Mouse (Mus musculus) CD4-positive helper T cell, adult 2 months (primary cell): ENCODE results near the gene Clock.

ENCODE experiments used
- DNase-seq: peaks from one replicate; pipeline ENCODE4 v3.0.0-alpha.2; 2012; ENCODE audit warnings: low read depth, missing footprints, low spot score

Gene Clock

GRCm38 (mm10) chr5:76283890-76284289 is 20.7 kb downstream of the Clock start:
- DNase-seq, result no peak

GRCm38 (mm10) chr5:76274977-76275376 is 29.6 kb downstream of the Clock start:
- DNase-seq, result no peak

- DNase-seq, result peak; percentile 25
Measured at GRCm38 (mm10) chr5:76250948-76251347, 53.6 kb downstream of the Clock start.

- no peak for DNase-seq
Measured at GRCm38 (mm10) chr5:76246539-76246938, 58.1 kb downstream of the Clock start.

- no peak for DNase-seq
Measured at GRCm38 (mm10) chr5:76245419-76245818, 59.2 kb downstream of the Clock start.

GRCm38 (mm10) chr5:76244430-76244829 is 60.2 kb downstream of the Clock start:
- no peak for DNase-seq

GRCm38 (mm10) chr5:76243929-76244328 is 60.7 kb downstream of the Clock start:
- no peak for DNase-seq

- no peak for DNase-seq
Measured at GRCm38 (mm10) chr5:76243274-76243673, 61.3 kb downstream of the Clock start.

GRCm38 (mm10) chr5:76231171-76231855 is 73.3 kb downstream of the Clock start:
- no peak for DNase-seq

GRCm38 (mm10) chr5:76216691-76217090 is 87.9 kb downstream of the Clock start:
- no peak for DNase-seq

GRCm38 (mm10) chr5:76208066-76208465 is 96.5 kb downstream of the Clock start:
- DNase-seq, result no peak

GRCm38 (mm10) chr5:76205886-76206285 is 98.7 kb downstream of the Clock start:
- DNase-seq, result no peak

- DNase-seq, result no peak
Measured at GRCm38 (mm10) chr5:76203171-76203570, 101.4 kb downstream of the Clock start.

- no peak for DNase-seq
Measured at GRCm38 (mm10) chr5:76199346-76199745, 105.2 kb downstream of the Clock start.

GRCm38 (mm10) chr5:76194377-76194945 is 110.1 kb downstream of the Clock start:
- DNase-seq, result no peak

- DNase-seq, result no peak
Measured at GRCm38 (mm10) chr5:76193075-76193474, 111.5 kb downstream of the Clock start.

GRCm38 (mm10) chr5:76190609-76191008 is 114.0 kb downstream of the Clock start:
- no peak for DNase-seq

- DNase-seq, result no peak
Measured at GRCm38 (mm10) chr5:76187885-76188284, 116.7 kb downstream of the Clock start.

GRCm38 (mm10) chr5:76184286-76185080 is 120.1 kb downstream of the Clock start:
- peak; percentile 78 for DNase-seq

- DNase-seq, result peak; percentile 93
Measured at GRCm38 (mm10) chr5:76183750-76184261, 120.8 kb downstream of the Clock start, which contains the start of gene Tmem165. TSS of gene Tmem165 (plus strand) at chr5:76183880.

- no peak for DNase-seq
Measured at GRCm38 (mm10) chr5:76183043-76183749, 121.4 kb downstream of the Clock start.

GRCm38 (mm10) chr5:76182326-76182725 is 122.3 kb downstream of the Clock start:
- DNase-seq, result no peak
